Mouse (Mus musculus) heart, embryonic 14.5 days (tissue): ENCODE data around the gene Brca1. TPM values are rescaled to one million over a fixed set of nuclear protein-coding genes. Genes with fewer than 3 reads are reported as not detected.
"Not testable (repeated sequence)": the region's sequence is repeated elsewhere in the genome, so short reads cannot be mapped to it uniquely, and the experiment has no call there.

ENCODE experiments used
- ATAC-seq: fragments of 200-750 bp; cut with Nextera tagmentation; 2 replicates; pipeline ENCODE4 v1.8.0; 2017; ENCODE audit warnings: low read depth, moderate TSS enrichment; ENCODE audit not compliant: insufficient number of reproducible peaks, insufficient read depth, low FRiP score
- H3K27ac ChIP-seq, 2 experiments: fragments of 200-500 bp in 1 of 2; fragments of 300-500 bp in 1 of 2; sonication (generic) in 1 of 2; replicated peaks in 1 of 2; 2 replicates each; pipeline ENCODE4 v1.5.1; 2012 to 2014; ENCODE audit warnings: low read depth in 2 of 2, low read length in 2 of 2, control low read depth in 1 of 2, mild to moderate bottlenecking in 1 of 2, mixed read lengths in 1 of 2; ENCODE audit not compliant: control insufficient read depth in 1 of 2, insufficient read depth in 1 of 2
- H3K27me3 ChIP-seq: fragments of 300-500 bp; sonication (generic); 2 replicates; pipeline ENCODE4 v1.6.1; 2014; ENCODE audit warnings: mild to moderate bottlenecking, low read length, control low read depth; ENCODE audit not compliant: control insufficient read depth, insufficient read depth
- H3K36me3 ChIP-seq: fragments of 300-500 bp; sonication (generic); 2 replicates; pipeline ENCODE4 v1.6.1; 2014; ENCODE audit warnings: mild to moderate bottlenecking, control low read depth, low read length, mixed read lengths; ENCODE audit not compliant: control insufficient read depth, insufficient read depth
- H3K4me1 ChIP-seq, 2 experiments: fragments of 200-500 bp in 1 of 2; fragments of 300-500 bp in 1 of 2; sonication (generic) in 1 of 2; 2 replicates each; pipeline ENCODE4 v1.6.1; 2012 to 2014; ENCODE audit warnings: low read length in 2 of 2, control low read depth in 1 of 2, mixed read lengths in 1 of 2; ENCODE audit not compliant: control insufficient read depth in 2 of 2, insufficient read depth in 2 of 2
- H3K4me2 ChIP-seq: fragments of 300-500 bp; sonication (generic); 2 replicates; pipeline ENCODE4 v1.6.1; 2014; ENCODE audit warnings: mild to moderate bottlenecking, low read length
- H3K4me3 ChIP-seq, 2 experiments: fragments of 200-500 bp in 1 of 2; fragments of 300-500 bp in 1 of 2; sonication (generic) in 1 of 2; 2 replicates each; pipeline ENCODE4 v1.5.1; 2012 to 2014; ENCODE audit warnings: low read length in 2 of 2, mild to moderate bottlenecking in 2 of 2, control low read depth in 1 of 2, low read depth in 1 of 2, moderate library complexity in 1 of 2; ENCODE audit not compliant: control insufficient read depth in 1 of 2, insufficient read depth in 1 of 2
- H3K9ac ChIP-seq: fragments of 300-500 bp; sonication (generic); 2 replicates; pipeline ENCODE4 v1.6.1; 2014; ENCODE audit warnings: mild to moderate bottlenecking, low read length
- H3K9me3 ChIP-seq: fragments of 300-500 bp; sonication (generic); 2 replicates; pipeline ENCODE4 v1.6.1; 2016; ENCODE audit warnings: low read length, control low read depth; ENCODE audit not compliant: control insufficient read depth
- WGBS: fragments of 180-500 bp; shearing (Covaris S2); extraction: QIAGEN DNeasy Blood & Tissue Kit; methylation state at CpG from one replicate; pipeline ENCODE4 v1.1.7; 2014; 5-methylcytosine and 5-hydroxymethylcytosine counted together
- polyA plus RNA-seq: library from polyadenylated mRNA; unstranded; fragments of >200 nt; fragmentation: Nextera tagmentation; extraction: Ambion mirVana; gene quantifications from 2 replicates; pipeline ENCODE4 v1.2.1, GENCODE M21; 2014

Gene Brca1
- polyA plus RNA-seq, 1 experiment from 2014 or later, result 8.3 TPM

GRCm38 (mm10) chr11:101455627-101456026 lies 96.1 kb downstream of the Brca1 start:
- 84% methylated on average over 7 of the region's 7 CpGs for WGBS
- Histone ChIP-seq H3K27ac (no peak overlapping the region), H3K4me2 (no peak overlapping the region)

GRCm38 (mm10) chr11:101454702-101455101 lies 97.1 kb downstream of the Brca1 start:
- H3K27me3 ChIP-seq, result no peaks in the 10 kb centered on the region
- H3K9ac ChIP-seq, result no peak overlapping the region
- no peak for ATAC-seq
- H3K36me3 ChIP-seq, result peaks cover 33% of the 10 kb centered on the region
- no peaks in the 10 kb centered on the region for H3K9me3 ChIP-seq
- H3K4me1 ChIP-seq, result no peaks in the 10 kb centered on the region
- H3K27ac ChIP-seq, result no peak overlapping the region
- no peak overlapping the region for H3K4me3 ChIP-seq
- H3K4me2 ChIP-seq, result no peak overlapping the region
- WGBS, result 78% methylated on average over 6 of the region's 6 CpGs

More at GRCm38 (mm10) chr11:101455627-101456026, 96.1 kb downstream of the Brca1 start:
- ATAC-seq, result no peak
- no peaks in the 10 kb centered on the region for H3K4me1 ChIP-seq
- peaks cover 42% of the 10 kb centered on the region for H3K36me3 ChIP-seq
- no peak overlapping the region for H3K9ac ChIP-seq
- no peak overlapping the region for H3K4me3 ChIP-seq
- H3K27me3 ChIP-seq, result no peaks in the 10 kb centered on the region
- no peaks in the 10 kb centered on the region for H3K9me3 ChIP-seq

- no peak overlapping the region for H3K27ac ChIP-seq
- no peaks in the 10 kb centered on the region for H3K27me3 ChIP-seq
- peaks cover 0 to 11% of the 10 kb centered on the region in 2 experiments; a peak in 1 of 4 replicates for H3K4me1 ChIP-seq
- no peak overlapping the region for H3K9ac ChIP-seq
- 58% methylated on average over 10 of the region's 10 CpGs for WGBS
- H3K4me2 ChIP-seq, result no peak overlapping the region
- ATAC-seq, result no peak
- H3K9me3 ChIP-seq, result no peaks in the 10 kb centered on the region
- peaks cover 8% of the 10 kb centered on the region for H3K36me3 ChIP-seq
- H3K4me3 ChIP-seq, result no peak overlapping the region
Measured at GRCm38 (mm10) chr11:101452093-101452774, 99.5 kb downstream of the Brca1 start.

- peaks cover 1% of the 10 kb centered on the region for H3K36me3 ChIP-seq
- 88% methylated on average over 10 of the region's 10 CpGs for WGBS
- ATAC-seq, result no peak
Measured at GRCm38 (mm10) chr11:101451536-101451935, 100.2 kb downstream of the Brca1 start.

GRCm38 (mm10) chr11:101450394-101450793 lies 101.4 kb downstream of the Brca1 start:
- Histone ChIP-seq H3K9ac (no peak overlapping the region), H3K4me2 (no peak overlapping the region), H3K4me1 (peaks cover 0 to 11% of the 10 kb centered on the region in 2 experiments; a peak in 1 of 4 replicates), H3K4me3 (no peak overlapping the region), H3K27me3 (no peaks in the 10 kb centered on the region), H3K36me3 (peaks cover 6% of the 10 kb centered on the region), H3K9me3 (no peaks in the 10 kb centered on the region), H3K27ac (no peak overlapping the region)
- ATAC-seq, result no peak
- WGBS, result 82% methylated on average over 3 of the region's 3 CpGs

More at GRCm38 (mm10) chr11:101451536-101451935, 100.2 kb downstream of the Brca1 start:
- Histone ChIP-seq H3K9me3 (no peaks in the 10 kb centered on the region), H3K9ac (no peak overlapping the region), H3K4me2 (no peak overlapping the region), H3K27me3 (no peaks in the 10 kb centered on the region), H3K4me1 (peaks cover 0 to 11% of the 10 kb centered on the region in 2 experiments; a peak in 1 of 4 replicates), H3K4me3 (no peak overlapping the region), H3K27ac (no peak overlapping the region)

- peaks cover 14% of the 10 kb centered on the region for H3K36me3 ChIP-seq
- H3K9ac ChIP-seq, H3K4me3 ChIP-seq, ATAC-seq, H3K27me3 ChIP-seq, H3K27ac ChIP-seq, H3K9me3 ChIP-seq, H3K4me2 ChIP-seq: not testable (repeated sequence)
- peaks cover 0 to 14% of the 10 kb centered on the region in 2 experiments; a peak in 2 of 4 replicates for H3K4me1 ChIP-seq
- 77% methylated on average over 4 of the region's 4 CpGs for WGBS
Measured at GRCm38 (mm10) chr11:101449596-101449995, 102.2 kb downstream of the Brca1 start.

GRCm38 (mm10) chr11:101448899-101449298 lies 102.9 kb downstream of the Brca1 start:
- Histone ChIP-seq H3K9me3 (no peaks in the 10 kb centered on the region), H3K36me3 (peaks cover 21% of the 10 kb centered on the region), H3K4me3 (peak overlapping the region; percentile 45 to 66), H3K4me1 (peaks cover 0 to 14% of the 10 kb centered on the region in 2 experiments; a peak in 2 of 4 replicates), H3K27ac (peak overlapping the region in 1 of 2 experiments; percentile 64; a peak in 2 of 4 replicates), H3K27me3 (no peaks in the 10 kb centered on the region), H3K9ac (peak overlapping the region; percentile 69), H3K4me2 (peak overlapping the region; percentile 62)
- ATAC-seq, result no peak
- WGBS, result 70% methylated on average over 4 of the region's 4 CpGs
